In the genomic region with DNA sequence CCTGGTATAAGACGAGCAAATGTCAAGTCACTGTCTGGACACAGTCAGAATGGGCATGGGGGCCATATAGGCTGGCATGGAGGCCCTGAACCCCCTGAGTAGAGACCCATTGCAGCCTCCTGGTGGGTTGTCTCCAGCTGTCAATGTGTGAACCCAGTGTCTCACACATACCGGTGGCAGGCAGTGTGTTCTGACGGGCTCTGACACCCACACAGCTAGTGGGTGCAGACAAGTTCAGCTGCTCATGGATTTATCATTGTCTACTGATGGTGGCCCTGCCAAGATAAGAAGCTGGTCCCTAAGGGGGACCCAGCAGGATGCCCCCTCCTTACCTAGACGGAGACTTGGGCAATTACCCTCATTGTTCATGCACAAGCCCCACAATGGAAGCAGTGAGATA, we compare ENCODE assay signal across 25 mouse cellular contexts.
DNase-seq lines count a peak whose midpoint lies in the region; ATAC-seq lines count a peak whose summit lies in the region.
"Had no signal": no experiment of that assay in that cellular context is flagged by ENCODE, and none has a peak within 500 bp of the region (broad histone marks: within the 10 kb centered on the region; RNA-seq: fewer than 3 reads in every experiment).

No protein-coding gene starts in this region.

- no peaks in the 10 kb centered on the region for H3K4me1 ChIP-seq in megakaryocyte, embryonic 14.5 days
- H3K4me1 ChIP-seq: heart, embryonic 10.5 days; heart, embryonic 13.5 days had no signal

- DNase-seq in frontal cortex, postnatal 10 days (ENCODE audit: low spot score in 2 of 2), result no peak
- DNase-seq in retina, embryonic 14.5 days (ENCODE audit: low spot score), result peak; percentile 29
- DNase-seq in MN1 (ENCODE audit: low spot score), result no peak
- DNase-seq: adrenal gland, adult 2 months; adrenal gland, postnatal 14 days; cerebellum, adult 18-20 months; cerebellum, adult 9-10 months; cerebellum, postnatal 14 days; gastrocnemius, postnatal 10 days; gastrocnemius, postnatal 36 days; heart, adult 2 months; heart, postnatal 14 days; heart, postnatal 4 days had no signal

- H3K4me3 ChIP-seq in megakaryocyte, embryonic 14.5 days (replicated peaks), result peak overlapping the region; percentile 30
- H3K4me3 ChIP-seq: forebrain, embryonic 10.5 days; forebrain, embryonic 13.5 days; heart, adult 2 months; heart, embryonic 10.5 days; heart, embryonic 13.5 days had no signal

- H3K27me3 ChIP-seq in megakaryocyte, embryonic 14.5 days (replicated peaks), result no peaks in the 10 kb centered on the region
- H3K27me3 ChIP-seq: CH12.LX; forebrain, embryonic 13.5 days; heart, embryonic 13.5 days had no signal

- H3K9me3 ChIP-seq in megakaryocyte, embryonic 14.5 days, result peaks cover 66% of the 10 kb centered on the region
- H3K9me3 ChIP-seq: forebrain, embryonic 10.5 days; forebrain, embryonic 13.5 days; heart, embryonic 10.5 days had no signal

- no peaks in the 10 kb centered on the region for H3K36me3 ChIP-seq in megakaryocyte, embryonic 14.5 days (replicated peaks; ENCODE audit: low read length)
- H3K36me3 ChIP-seq: forebrain, embryonic 10.5 days; G1E; heart, embryonic 10.5 days; heart, embryonic 13.5 days had no signal

- peak; percentile 66; the same call in 1 of the 2 replicates for ATAC-seq in frontal cortex, adult (ENCODE audit: low TSS enrichment)
- no peak for ATAC-seq in megakaryocyte, adult 5-6 weeks (ENCODE audit: poor library complexity, severe bottlenecking)
- ATAC-seq: forebrain, embryonic 13.5 days; forebrain, embryonic 16.5 days; hindbrain, postnatal 0 days; inflammation-experienced regulatory T-cells, adult 6 months had no signal
